Mouse (Mus musculus): ENCODE results near the gene Cers5.
A peak's percentile ranks its signal among the peaks of the same experiment; 100 is the strongest.
"Not testable (repeated sequence)": the region's sequence is repeated elsewhere in the genome, so short reads cannot be mapped to it uniquely, and the experiment has no call there.

Gene Cers5

DNA sequence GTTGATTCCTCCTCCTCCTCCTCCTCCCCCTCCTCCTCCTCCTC is at the start of gene Cers5:
Gene Cers5 (minus strand): TSS at position 5 of the 44 bp plus-strand sequence.
- DNase-seq (ENCODE audit: low spot score in 2 of 2) = not testable (repeated sequence)

DNA sequence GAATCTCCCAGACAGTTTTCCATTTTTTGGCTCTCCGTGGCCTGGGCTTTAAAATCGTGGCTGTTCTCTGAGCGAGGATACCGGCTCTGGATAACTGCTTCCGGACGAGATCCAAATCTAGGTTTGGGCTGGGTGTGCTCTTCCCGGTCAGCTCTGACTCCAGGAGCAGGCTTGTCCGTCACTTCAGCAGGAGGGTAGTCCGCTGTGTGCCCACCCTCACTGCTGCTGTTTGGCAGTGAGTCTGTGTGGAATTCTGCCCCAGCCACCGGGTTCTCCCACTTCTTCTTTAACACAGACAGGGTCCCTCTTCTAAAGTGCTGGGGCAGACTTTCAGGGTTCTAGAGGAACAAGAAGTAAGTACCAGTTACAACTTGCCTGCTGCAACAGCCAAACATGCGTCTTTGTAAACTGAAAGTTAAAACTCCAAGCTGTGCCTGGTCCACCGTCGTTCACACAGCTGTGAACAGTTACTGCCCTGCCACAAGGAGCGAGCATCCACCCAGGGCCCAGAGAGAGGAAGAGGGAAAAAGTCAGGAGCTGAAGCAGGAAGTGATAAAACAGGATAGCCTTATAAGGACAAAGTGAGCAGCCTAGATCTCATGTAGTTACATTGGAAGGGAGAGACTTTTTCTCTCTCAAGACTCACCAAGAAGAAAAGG is 47.1 kb upstream of the Cers5 start:
- peak; percentile 52 to 70 for DNase-seq (ENCODE audit: low spot score in 2 of 2)

DNA sequence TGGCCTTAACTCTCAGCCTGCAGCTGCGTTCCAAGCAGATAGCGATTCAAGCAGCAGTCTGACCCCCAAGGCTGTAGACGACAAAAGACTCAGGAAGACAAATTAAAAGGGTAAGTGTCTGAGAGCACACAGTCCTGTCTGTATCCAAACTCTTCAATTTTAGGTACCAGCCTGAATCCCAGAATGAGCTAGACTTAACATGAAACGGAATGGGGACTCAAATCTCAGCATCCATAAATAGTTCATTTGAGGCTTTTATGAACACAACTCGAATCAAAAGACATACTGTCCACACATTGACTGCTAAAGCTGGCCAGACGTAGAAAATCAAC is 46.4 kb upstream of the Cers5 start:
- no peak for DNase-seq (ENCODE audit: low spot score in 2 of 2)

DNA sequence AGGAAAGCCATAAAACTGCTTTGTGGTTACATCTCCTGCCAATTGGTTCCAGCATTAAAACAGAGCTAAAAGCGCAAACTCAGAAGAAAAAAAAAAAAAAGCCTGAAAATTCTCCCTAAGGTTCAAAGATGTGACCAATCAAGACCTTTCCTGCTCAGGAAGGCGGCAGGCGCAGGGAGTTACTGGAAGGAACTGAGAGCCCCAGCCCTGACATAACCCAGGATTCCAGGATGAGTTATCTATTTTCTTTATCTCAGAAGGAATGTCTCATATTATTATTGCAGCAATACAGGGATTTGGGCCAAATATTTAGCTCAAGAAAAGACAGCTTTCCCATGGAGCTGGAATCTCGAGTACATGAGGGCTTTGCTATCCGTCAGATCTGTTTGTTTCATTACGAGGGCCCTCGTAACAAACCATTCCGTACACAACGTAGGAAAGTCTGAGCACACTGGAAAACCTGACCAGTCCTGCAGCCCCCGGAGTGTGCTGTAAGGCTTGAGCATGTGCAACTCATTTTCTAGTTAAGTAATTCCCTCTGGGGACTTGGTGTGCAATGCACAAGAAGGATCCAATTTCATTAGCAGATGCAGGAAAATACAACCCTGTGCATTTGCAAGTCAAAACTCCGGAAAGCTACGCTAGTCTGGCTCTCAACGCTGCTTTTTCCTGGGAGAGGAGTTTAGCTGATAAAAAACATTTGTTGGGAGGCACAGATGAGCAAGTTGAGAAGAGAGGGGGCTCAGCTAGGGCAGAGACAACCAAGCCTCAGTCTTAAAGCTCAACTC is 45.8 kb upstream of the Cers5 start:
- DNase-seq (ENCODE audit: low spot score in 2 of 2) = no peak

DNA sequence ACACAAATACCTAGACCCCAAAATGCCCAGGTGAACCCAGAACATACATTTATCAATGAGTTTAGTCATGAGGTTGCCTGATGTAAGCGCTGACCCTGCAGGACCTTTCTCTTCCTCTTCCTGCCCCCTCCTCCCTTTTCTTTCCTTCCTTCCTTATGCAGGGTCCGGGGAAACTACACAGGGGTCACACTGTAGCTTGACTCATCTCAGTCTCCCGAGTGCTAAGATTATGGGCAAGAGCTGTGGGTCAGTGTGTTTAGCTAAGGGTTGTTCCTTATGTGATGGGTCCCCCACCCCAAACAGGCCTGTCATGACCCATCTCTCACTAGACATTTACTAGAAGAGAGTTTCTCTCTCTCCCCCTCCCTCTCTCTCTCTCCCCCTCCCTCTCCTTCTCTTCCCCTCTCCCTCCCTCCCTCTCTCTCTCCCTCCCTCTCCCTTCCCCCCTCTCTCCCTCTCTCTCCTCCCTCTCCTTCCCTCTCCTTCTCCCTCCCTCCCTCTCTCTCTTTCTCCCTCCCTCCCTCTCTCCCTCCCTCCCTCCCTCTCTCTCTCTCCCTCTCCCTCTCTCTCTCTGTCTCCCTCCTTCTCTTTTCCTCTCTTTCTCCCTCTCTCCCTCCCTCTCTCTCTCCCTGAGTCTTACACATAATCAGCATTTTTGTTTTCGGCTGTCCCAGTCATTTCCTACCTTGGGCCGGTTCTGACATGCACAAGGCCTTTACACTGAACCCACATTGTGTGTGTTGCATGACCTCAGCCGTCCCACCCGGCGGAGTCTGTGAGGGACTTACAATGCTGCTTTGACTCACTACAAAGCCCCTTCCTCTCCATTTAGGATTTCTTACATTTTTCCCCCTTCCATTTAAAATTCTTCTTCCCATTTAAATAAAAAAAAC is 44.9 kb upstream of the Cers5 start:
- DNase-seq (ENCODE audit: low spot score in 2 of 2) = peak in 1 of 2 experiments; percentile 48

DNA sequence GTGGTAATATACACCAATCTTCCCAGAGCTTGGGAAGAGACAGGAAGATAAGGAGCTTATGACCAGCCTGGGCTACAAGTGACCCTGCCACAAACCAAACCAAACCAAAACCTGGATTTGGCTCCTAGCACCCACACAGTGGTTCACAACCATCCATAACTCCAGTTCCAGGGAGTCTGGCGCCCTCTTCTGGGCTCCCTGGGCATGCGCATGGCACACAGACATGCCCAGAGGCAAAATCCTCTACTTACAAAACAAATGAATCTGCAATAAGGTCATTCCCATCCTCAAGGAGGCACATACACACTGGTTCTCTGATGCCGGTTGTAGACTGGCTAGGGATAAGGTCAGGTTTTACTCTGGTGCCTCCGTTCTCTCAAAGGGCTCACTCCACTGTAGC is 43.3 kb upstream of the Cers5 start:
- no peak for DNase-seq (ENCODE audit: low spot score in 2 of 2)

DNA sequence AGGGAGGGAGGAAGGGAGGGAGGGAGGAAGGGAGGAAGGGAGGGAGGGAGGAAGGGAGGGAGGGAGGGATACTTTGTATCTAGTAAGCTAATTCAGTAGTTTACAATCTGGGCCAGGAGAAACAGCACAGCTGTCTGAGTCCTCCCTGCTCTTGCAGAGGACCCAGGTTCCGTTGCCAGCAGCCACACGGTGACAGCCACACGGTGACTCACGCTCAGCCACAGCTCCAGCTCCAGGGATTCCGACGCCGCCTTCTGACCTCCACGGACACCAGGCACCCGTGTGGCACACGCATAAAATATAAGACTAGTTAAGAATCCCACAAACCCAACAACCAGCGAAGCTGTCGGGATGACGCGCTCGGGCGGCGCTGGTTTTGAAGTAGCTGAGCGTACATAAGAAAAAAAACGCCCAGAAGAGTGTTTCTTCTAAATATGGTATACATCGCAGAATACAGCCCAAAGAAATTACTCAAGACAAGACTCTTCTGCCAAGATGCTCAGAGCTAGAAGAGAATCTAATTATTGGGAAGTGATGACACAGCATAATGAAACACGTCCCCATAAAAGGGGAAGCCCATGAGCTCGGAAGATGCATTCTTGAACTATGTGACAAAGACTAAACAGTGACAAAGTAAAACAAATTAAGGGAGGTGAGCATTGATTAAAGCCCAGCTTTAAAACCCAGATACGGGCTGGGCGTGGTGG is 42.0 kb upstream of the Cers5 start:
- no peak for DNase-seq (ENCODE audit: low spot score in 2 of 2)

DNA sequence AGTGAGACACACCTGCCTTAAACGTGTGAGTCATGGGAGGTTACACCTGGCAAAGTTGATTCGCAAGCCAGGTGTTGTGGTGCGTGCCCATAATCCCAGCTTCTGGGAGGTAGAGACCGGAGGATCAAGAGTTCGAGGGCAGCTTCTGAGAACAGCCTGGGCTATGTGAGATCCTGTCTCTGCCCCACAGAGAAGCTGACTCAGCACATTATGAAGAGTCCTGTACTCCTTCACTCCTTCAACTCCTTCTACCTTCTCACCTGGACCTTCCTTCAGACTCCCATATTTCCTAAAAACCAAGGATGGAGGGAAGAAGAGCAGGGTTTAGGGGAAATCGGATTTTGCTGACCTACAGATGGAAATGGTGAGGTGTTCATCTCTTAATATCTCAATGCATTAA is 41.0 kb upstream of the Cers5 start:
- DNase-seq (ENCODE audit: low spot score in 2 of 2) = no peak

DNA sequence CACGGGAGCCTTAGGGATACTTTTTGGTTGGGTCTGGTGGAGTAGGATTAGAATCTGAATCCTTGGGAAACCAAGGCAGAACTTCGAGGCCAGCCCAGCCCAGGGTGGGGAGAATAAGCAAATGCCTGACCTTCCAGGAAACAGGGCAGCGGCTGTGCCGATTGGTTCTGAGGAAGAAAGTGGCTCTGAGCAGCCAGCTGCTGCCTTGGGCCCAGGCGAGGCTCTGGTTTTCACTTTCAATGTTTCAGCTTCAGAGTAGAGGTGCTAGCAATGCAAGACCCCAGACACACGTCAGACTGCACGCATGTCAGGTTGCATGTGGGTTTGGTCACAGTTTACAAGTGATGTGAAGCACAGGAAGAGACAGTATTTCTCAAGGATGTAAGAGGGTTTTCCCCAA is 39.4 kb upstream of the Cers5 start:
- DNase-seq (ENCODE audit: low spot score in 2 of 2) = no peak

DNA sequence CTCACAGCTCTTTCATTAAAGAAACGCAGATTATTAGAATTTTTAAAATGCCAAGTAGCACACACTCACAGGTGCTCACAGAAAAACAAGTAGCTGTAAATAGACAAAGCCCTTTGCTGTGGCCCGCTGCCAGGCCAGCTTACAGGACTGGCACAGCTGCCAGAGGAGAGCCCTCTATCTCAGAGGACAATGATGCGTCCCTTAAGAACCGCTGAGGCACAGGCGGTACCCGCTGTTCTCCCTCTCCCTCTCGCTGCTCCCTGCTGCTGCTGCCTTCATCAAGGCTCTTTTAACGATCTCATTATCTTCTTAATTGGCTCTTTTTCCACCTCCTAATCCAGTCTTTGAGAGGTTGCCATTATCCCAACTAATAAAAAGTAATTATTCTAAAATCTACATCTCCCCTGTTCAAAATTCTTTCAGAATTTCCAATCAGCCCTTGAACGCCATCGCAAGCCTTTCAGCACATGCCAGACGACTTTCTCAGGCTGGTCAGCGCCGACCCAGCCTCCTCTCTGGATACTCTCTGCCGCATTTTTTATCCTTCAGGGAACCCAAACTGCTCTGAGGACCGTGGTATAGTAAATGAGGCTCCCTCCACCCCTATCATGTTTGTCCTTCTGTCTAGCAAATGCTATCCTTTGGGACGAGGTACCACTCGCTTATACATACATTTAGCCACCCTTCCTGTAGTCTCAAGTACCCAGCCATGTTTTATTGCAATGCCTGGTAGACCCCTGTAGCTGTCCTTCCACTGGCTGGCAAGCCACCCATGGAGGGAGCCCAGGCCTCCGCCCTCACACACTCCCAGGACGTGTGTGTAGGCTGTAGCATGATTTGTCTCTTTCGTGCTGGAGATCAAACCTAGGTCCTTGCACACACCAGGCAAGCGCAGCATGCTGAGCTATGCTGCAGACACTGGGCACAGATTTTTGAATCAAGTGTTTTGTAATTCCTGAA is 35.4 kb upstream of the Cers5 start:
- no peak for DNase-seq (ENCODE audit: low spot score in 2 of 2)

DNA sequence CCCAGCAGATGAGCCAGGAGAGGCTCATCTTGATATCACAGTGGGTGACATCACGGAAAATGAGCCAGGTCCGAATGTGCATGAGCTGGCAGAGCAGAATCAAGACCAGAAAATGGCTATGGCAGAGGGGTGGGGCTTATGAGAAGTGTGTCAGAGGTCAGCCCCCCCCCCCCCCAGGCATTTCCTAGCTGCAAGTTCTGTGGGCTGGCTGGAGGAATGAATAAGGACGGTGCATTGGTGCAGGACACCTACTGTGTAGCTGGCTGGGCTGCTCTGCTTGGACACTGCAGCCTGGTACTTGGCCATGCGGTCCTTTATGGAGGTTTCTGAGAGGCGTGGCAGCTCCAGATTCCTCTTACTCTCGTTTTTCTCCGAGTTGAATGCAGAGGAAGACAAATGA is 33.5 kb upstream of the Cers5 start:
- DNase-seq (ENCODE audit: low spot score in 2 of 2) = no peak

DNA sequence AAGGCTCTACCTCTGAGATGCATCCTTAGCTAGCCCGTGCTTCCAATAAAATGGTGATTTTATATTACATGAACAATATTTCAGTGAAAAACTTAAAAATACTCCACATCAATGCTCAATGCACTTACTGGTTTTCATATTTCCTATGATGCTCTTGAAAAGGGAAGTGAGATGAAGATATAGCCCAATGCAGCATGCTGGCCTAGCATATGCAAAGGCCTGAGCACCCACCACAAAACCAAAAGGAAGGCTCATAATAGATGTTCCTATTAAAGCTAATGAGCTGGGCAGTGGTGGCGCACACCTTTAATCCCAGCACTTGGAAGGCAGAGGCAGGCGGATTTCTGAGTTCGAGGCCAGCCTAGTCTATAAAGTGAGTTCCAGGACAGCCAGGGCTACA is 33.0 kb upstream of the Cers5 start:
- DNase-seq (ENCODE audit: low spot score in 2 of 2) = no peak

DNA sequence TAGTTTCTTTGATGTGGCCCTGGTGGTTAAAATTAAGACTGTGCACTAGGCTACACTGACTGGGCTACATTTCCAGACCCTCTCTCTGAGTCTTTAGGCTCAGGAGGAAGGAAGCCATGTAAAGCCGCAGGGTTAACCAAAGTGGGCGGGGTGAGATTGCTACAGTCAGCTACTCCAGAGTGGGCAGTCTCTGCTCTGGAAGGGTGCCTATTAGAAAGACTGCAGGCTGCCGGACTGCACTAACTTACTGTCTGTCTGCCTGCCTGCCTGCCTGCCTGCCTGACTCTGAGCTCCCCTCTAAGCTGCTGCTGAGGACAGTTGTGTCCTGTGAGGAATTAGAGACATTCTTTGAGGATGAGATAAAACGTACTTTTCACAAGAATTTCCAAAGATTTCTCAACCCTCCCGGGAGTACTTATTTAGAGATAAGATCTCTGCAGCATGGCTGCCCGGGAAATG is 30.5 kb upstream of the Cers5 start:
- peak in 1 of 2 experiments; percentile 41 for DNase-seq (ENCODE audit: low spot score in 2 of 2)

DNA sequence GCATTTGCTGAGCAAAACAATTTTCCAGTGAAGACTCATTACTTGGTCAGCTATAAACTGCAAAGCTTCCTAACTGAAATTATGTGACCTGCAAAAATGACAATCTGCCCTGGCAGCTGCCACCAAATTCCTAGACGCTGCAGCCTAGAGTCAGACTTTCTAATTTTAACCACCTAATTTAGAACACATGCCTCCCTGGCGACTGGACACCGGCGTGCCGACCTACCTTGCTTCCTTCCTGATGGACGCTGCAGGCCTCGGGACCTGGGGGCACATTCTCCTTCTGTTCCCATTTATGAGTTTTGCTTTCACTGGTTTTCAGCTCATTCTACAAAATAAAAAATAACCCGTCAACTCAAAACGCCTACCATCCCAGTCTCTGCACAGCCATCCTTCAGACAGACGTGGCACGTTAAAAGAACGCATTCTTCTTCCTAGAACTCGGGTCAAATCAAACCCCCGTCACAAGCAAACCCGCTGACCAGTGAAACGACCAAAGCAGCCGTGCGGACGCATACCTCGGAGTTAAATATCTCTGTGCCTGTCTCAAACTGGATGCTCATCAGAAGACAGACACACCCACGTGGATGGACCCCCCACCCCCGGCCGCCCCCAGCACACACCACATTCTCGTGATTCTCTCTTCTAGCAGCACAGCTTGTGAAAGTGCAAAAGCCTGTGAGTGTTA is 29.3 kb upstream of the Cers5 start:
- no peak for DNase-seq (ENCODE audit: low spot score in 2 of 2)

DNA sequence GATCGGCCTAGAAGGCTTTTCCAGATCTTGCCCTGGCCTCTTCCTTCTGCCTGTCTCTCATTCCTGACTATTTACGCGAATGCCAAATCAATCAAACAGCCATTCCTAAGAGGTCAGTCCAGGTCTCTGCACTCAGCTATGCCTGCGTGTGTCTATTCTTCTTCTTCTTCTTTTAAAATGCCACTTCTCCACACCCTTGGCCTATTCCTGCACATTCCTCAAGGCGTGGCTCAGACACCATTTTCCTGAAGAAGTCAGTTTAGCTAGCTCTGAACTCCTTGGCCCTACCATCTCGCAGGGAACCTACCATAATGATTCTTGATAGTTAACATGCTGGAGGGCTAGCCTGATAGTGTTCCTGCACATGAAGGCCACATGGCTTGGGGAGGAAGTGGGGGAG is 27.0 kb upstream of the Cers5 start:
- DNase-seq (ENCODE audit: low spot score in 2 of 2) = no peak

DNA sequence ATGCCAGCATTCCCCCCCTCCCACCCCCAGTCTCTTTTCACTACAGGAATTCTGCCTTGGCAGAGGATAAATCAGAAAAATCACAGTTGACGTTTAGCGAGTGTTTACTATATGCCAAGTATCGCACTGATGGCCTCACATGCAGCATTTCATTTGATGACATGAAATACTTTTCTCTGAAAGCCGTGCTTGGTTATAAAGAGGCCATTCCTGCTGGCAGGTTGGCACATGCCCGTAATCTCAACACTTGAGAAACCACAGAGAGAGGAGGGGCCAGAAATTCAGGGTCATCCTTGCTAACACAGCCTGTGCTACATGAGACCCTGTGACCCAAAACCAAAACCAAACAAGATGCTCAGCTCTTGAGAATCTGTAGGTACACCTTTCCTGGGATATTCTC is 25.2 kb upstream of the Cers5 start:
- peak in 1 of 2 experiments; percentile 41 for DNase-seq (ENCODE audit: low spot score in 2 of 2)

DNA sequence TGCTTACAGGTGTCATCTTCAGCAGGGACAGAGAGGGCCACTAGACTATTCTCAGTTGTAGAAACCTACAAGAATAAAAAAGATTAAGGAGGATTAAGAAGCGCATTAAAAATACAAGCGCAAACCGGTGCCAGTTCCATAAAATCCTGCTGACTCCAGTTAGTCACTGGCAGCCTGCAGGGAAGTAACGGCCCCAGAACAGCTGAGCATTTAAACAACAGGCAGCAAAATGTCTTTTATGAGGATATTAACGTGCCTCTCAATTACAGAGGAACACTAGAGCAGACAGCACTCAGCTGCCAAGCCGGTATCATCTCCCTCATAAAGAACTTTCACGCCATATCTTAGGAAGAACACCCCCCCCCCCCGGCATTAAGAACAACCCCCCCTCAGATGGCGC is 24.1 kb upstream of the Cers5 start:
- no peak for DNase-seq (ENCODE audit: low spot score in 2 of 2)

DNA sequence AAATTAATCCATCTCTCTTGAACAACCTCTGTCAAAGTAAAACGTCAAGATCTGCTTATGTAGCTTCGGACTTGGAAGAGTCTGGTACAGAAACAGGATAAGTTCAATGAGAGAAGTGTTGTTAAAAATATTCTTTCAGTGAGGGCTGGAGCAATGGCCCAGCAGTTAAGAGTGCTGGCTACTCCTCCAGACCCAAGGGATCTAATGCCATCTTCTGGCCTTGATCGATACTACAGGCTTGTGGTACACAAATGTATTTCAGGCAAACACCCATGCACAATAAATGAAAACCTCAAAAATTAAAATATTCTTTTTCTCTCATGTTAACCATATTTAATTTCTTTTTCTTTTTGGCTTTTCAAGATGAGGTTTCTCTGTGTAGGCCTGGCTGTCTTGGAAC is 23.4 kb upstream of the Cers5 start:
- no peak for DNase-seq (ENCODE audit: low spot score in 2 of 2)

DNA sequence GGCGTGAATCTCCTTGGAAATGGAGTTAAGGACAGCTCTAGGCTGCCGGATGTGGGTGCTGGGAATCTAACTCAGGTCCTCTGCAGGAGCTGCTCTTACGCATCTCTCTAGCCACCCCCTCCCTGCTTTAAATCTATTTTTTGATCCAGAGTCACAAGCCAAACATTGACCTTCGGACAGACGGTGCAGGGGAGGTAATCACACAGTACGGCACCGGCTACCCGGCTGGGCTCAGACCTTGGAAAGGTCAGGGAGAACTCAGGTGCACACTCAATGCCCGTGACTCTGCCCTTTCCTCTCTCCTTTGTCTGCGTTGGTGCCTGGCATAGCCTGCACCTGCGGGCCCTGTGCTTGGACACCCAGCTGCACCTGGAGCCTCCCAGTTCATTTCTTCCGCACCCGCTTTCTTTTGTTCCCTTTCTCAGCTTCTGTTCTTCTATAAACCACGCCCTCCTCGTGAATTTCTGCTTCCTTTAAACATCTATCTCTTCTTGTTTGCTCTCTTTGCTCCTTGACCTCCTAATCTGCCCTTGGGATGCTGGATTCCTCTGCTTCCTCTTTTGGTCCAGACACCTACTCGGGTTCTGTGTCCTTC is 19.6 kb upstream of the Cers5 start:
- DNase-seq (ENCODE audit: low spot score in 2 of 2) = no peak

DNA sequence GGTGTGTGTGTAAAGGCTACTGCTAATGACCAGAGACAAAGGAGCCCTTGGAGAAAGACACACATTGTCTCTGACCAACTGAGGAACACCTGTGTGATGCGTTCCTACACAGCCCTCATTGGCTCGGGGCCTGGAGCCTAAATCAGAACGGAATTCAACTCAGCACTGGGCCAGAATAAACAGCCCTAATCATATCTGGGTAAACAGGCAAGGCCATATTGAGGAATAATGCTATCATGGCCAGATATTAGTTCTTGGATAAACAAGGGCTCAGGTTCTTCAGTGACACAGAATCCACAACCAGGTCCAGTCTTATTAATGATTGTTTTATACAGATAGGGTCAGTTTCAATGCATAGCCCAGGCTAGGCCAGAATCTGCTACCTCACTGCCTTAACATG is 18.3 kb upstream of the Cers5 start:
- no peak for DNase-seq (ENCODE audit: low spot score in 2 of 2)

All from urinary bladder, adult 18-20 months (tissue).